In genomic region chr1:171477123-171477522, GRCm38 (mm10) we compare ENCODE assay signal across 31 mouse cellular contexts. TPM values are rescaled to one million over a fixed set of nuclear protein-coding genes. Genes with fewer than 3 reads are reported as not detected.
A peak's percentile ranks its signal among the peaks of the same experiment; 100 is the strongest.
DNase-seq lines count a peak whose midpoint lies in the region; ATAC-seq and TF ChIP-seq lines count a peak whose summit lies in the region.
"Had no signal": no experiment of that assay in that cellular context is flagged by ENCODE, and none has a peak within 500 bp of the region (broad histone marks: within the 10 kb centered on the region; RNA-seq: fewer than 3 reads in every experiment).

No protein-coding gene starts in this region.

- H3K9ac ChIP-seq in lung, embryonic 16.5 days (ENCODE audit: low read length), result no peak overlapping the region
- H3K9ac ChIP-seq in ES-E14 (ENCODE audit: insufficient read depth, low read depth, low read length, poor library complexity, severe bottlenecking), result no peak overlapping the region
- H3K9ac ChIP-seq in embryonic facial prominence, embryonic 15.5 days, result no peak overlapping the region
- H3K9ac ChIP-seq: forebrain, embryonic 15.5 days; limb, embryonic 13.5 days; neural tube, embryonic 15.5 days had no signal

- in situ Hi-C loops in ES-E14 (cut with MboI; ENCODE audit: low sequenced_read_pairs in 2 of 2, unreplicated experiment in 2 of 2), result no loop called here

- no peak overlapping the region for H3K4me3 ChIP-seq in lung, embryonic 16.5 days (ENCODE audit: low read length)
- no peak overlapping the region for H3K4me3 ChIP-seq in lung, adult 2 months (replicated peaks; ENCODE audit: extremely low read depth, low read depth, low read length)
- no peak overlapping the region for H3K4me3 ChIP-seq in ES-E14 (ENCODE audit: insufficient read depth in 1 of 2, low read depth in 1 of 2, low read length in 2 of 2, poor library complexity in 1 of 2, severe bottlenecking in 1 of 2)
- H3K4me3 ChIP-seq in embryonic facial prominence, embryonic 15.5 days (replicated peaks), result no peak overlapping the region
- H3K4me3 ChIP-seq: forebrain, embryonic 15.5 days; neural tube, embryonic 15.5 days had no signal

- H3K27ac ChIP-seq in lung, embryonic 16.5 days (ENCODE audit: low read length), result peak overlapping the region; percentile 88; the same call in 1 of the 2 replicates
- peak overlapping the region; percentile 94 for H3K27ac ChIP-seq in ES-E14 (ENCODE audit: insufficient read depth, low read depth, low read length, poor library complexity, severe bottlenecking)
- H3K27ac ChIP-seq in embryonic facial prominence, embryonic 15.5 days (replicated peaks), result peak overlapping the region; percentile 89
- H3K27ac ChIP-seq: forebrain, embryonic 15.5 days; hindbrain, postnatal 0 days; limb, embryonic 13.5 days; liver, embryonic 13.5 days; neural tube, embryonic 15.5 days had no signal

- H3K4me2 ChIP-seq in lung, embryonic 16.5 days (ENCODE audit: low read depth, low read length), result no peak overlapping the region
- H3K4me2 ChIP-seq in embryonic facial prominence, embryonic 15.5 days (replicated peaks), result no peak overlapping the region

- no peak for TF ChIP-seq POLR2A in lung, adult 2 months (IDR thresholded peaks at IDR 0.05; ENCODE audit: borderline replicate concordance, extremely low read depth, low read depth, low read length)

- ATAC-seq in lung, embryonic 16.5 days (ENCODE audit: low read depth), result no peak
- ATAC-seq in embryonic facial prominence, embryonic 15.5 days (ENCODE audit: insufficient number of reproducible peaks, low FRiP score, low TSS enrichment, low read depth), result no peak
- ATAC-seq in megakaryocyte progenitor cell, adult 5-6 weeks (replicated peaks; ENCODE audit: poor library complexity), result no peak

- 51% methylated on average over 8 of the region's 8 CpGs for WGBS in lung, embryonic 16.5 days
- WGBS in lung, adult 2 months, result 39% methylated on average over 8 of the region's 8 CpGs
- WGBS in embryonic facial prominence, embryonic 15.5 days, result 69% methylated on average over 8 of the region's 8 CpGs

- peaks cover 6% of the 10 kb centered on the region; the same call in 1 of the 2 replicates for H3K4me1 ChIP-seq in lung, embryonic 16.5 days (replicated peaks; ENCODE audit: control insufficient read depth, insufficient read depth, low read length)
- no peaks in the 10 kb centered on the region for H3K4me1 ChIP-seq in lung, adult 2 months (ENCODE audit: control insufficient read depth, insufficient read depth, low read length)
- H3K4me1 ChIP-seq in ES-E14 (ENCODE audit: control insufficient read depth in 2 of 2, insufficient read depth in 2 of 2, low read length in 2 of 2, poor library complexity in 1 of 2), result peaks cover 0 to 6% of the 10 kb centered on the region in 2 experiments; a peak in 2 of 4 replicates
- H3K4me1 ChIP-seq in embryonic facial prominence, embryonic 15.5 days, result no peaks in the 10 kb centered on the region
- H3K4me1 ChIP-seq: forebrain, embryonic 15.5 days; limb, embryonic 13.5 days; neural tube, embryonic 15.5 days had no signal

- H3K36me3 ChIP-seq in lung, embryonic 16.5 days (ENCODE audit: control insufficient read depth, insufficient read depth, low read length), result no peaks in the 10 kb centered on the region
- no peaks in the 10 kb centered on the region for H3K36me3 ChIP-seq in ES-E14 (ENCODE audit: control insufficient read depth, insufficient read depth, low read length, poor library complexity, severe bottlenecking)
- no peaks in the 10 kb centered on the region for H3K36me3 ChIP-seq in embryonic facial prominence, embryonic 15.5 days
- H3K36me3 ChIP-seq: forebrain, embryonic 15.5 days; limb, embryonic 13.5 days; liver, embryonic 13.5 days; neural tube, embryonic 15.5 days had no signal

- H3K27me3 ChIP-seq in lung, embryonic 16.5 days (ENCODE audit: control insufficient read depth, insufficient read depth, low read depth, low read length), result no peaks in the 10 kb centered on the region
- H3K27me3 ChIP-seq in embryonic facial prominence, embryonic 15.5 days, result no peaks in the 10 kb centered on the region
- H3K27me3 ChIP-seq: forebrain, embryonic 15.5 days; limb, embryonic 13.5 days; liver, embryonic 13.5 days; neural tube, embryonic 15.5 days had no signal

- H3K9me3 ChIP-seq in lung, embryonic 16.5 days (ENCODE audit: control insufficient read depth, low read length), result no peaks in the 10 kb centered on the region
- no peaks in the 10 kb centered on the region for H3K9me3 ChIP-seq in ES-E14 (ENCODE audit: control insufficient read depth, insufficient read depth, low read depth, low read length)
- H3K9me3 ChIP-seq in embryonic facial prominence, embryonic 15.5 days (replicated peaks), result peaks cover 5% of the 10 kb centered on the region; the same call in 1 of the 2 replicates
- H3K9me3 ChIP-seq: forebrain, embryonic 15.5 days had no signal

- DNase-seq in lung, adult 2 months, result no peak
- DNase-seq in ES-E14 (ENCODE audit: low read depth, low spot score), result no peak
- DNase-seq in heart, postnatal 4 days, result no peak
- no peak for DNase-seq in spleen, postnatal 36 days (ENCODE audit: low spot score in 2 of 2)
- DNase-seq: adrenal gland, adult 2 months; cerebellum, adult 11 months; cerebellum, adult 9-11 months; gastrocnemius, postnatal 10 days; kidney, postnatal 25 days; liver, embryonic 13.5 days; lung, postnatal 14 days; right cerebral cortex, adult 18-20 months; right cerebral cortex, postnatal 4 days; thymus, postnatal 14 days had no signal

- no peak for TF ChIP-seq CTCF in lung, adult 2 months (IDR thresholded peaks at IDR 0.05; ENCODE audit: insufficient read depth, low read length)

TF ChIP-seq in ES-E14, 5 proteins besides CTCF, POLR2A, EP300 and RAD21:
- TF ChIP-seq ZC3H11A (IDR thresholded peaks at IDR 0.05; ENCODE audit: borderline replicate concordance, low read depth, low read length), result no peak
- no peak for TF ChIP-seq HCFC1 (IDR thresholded peaks at IDR 0.05; ENCODE audit: borderline replicate concordance, insufficient read depth, low read length)
- no peak for TF ChIP-seq ZNF384 (IDR thresholded peaks at IDR 0.05; ENCODE audit: low read depth, low read length)
- no peak for TF ChIP-seq MAFK (IDR thresholded peaks at IDR 0.05; ENCODE audit: insufficient read depth, low read depth, low read length)
- TF ChIP-seq CHD2 (IDR thresholded peaks at IDR 0.05; ENCODE audit: low read depth, low read length), result no peak

RNA-seq across cellular contexts. Expression of gene Alyref2, which starts 26.2 kb away (rescaled TPM):
- 11.8 and 13.6 TPM in 2 replicates for polyA plus RNA-seq in lung, embryonic 16.5 days (2015; fragmentation: Nextera tagmentation; extraction: Ambion mirVana)
- 2.8 and 3.3 TPM in 2 replicates for polyA plus RNA-seq in lung, adult 2 months (2012; rRNA removed)
- 3.2 and 4.0 TPM in 2 replicates for total RNA-seq in ES-E14 (2012; rRNA removed)
- polyA plus RNA-seq in embryonic facial prominence, embryonic 15.5 days (2015; fragmentation: Nextera tagmentation; extraction: Ambion mirVana), result 16.7 and 16.8 TPM in 2 replicates
- 5.1 and 5.8 TPM in 2 replicates for total RNA-seq in megakaryocyte progenitor cell, adult 5-6 weeks (2015)
- total RNA-seq in megakaryocyte progenitor cell, adult 5-6 weeks (2017), result 9.1 and 10.8 TPM in 2 replicates
- 1 to 10 TPM; 4.3 to 4.9 TPM for total RNA-seq in heart, postnatal 4 days (2021)

RNA-seq across cellular contexts. Expression of gene F11r, which starts 39.8 kb away (rescaled TPM):
- 134 and 145 TPM in 2 replicates for polyA plus RNA-seq in lung, embryonic 16.5 days (2015; fragmentation: Nextera tagmentation; extraction: Ambion mirVana)
- polyA plus RNA-seq in lung, adult 2 months (2012; rRNA removed), result 108 and 149 TPM in 2 replicates
- 74.9 and 132 TPM in 2 replicates for total RNA-seq in ES-E14 (2012; rRNA removed)
- 66.5 and 73.3 TPM in 2 replicates for polyA plus RNA-seq in embryonic facial prominence, embryonic 15.5 days (2015; fragmentation: Nextera tagmentation; extraction: Ambion mirVana)
- 0.15 and 0.44 TPM in 2 replicates for total RNA-seq in megakaryocyte progenitor cell, adult 5-6 weeks (2015)
- total RNA-seq in megakaryocyte progenitor cell, adult 5-6 weeks (2017), result 0.68 TPM in 1 of 2 replicates, not detected in the other
- 10 to 100 TPM; 57.1 to 58.1 TPM for total RNA-seq in heart, postnatal 4 days (2021)
- total RNA-seq: granulocyte monocyte progenitor cell, adult 5-6 weeks had no signal

RNA-seq across cellular contexts. Expression of gene Itln1, which starts 58.0 kb away (rescaled TPM):
- polyA plus RNA-seq in lung, embryonic 16.5 days (2015; fragmentation: Nextera tagmentation; extraction: Ambion mirVana), result not detected in 2 replicates
- polyA plus RNA-seq in lung, adult 2 months (2012; rRNA removed), result 0.64 TPM in 1 of 2 replicates, not detected in the other
- total RNA-seq in ES-E14 (2012; rRNA removed), result not detected in 2 replicates
- 0.44 and 0.60 TPM in 2 replicates for polyA plus RNA-seq in embryonic facial prominence, embryonic 15.5 days (2015; fragmentation: Nextera tagmentation; extraction: Ambion mirVana)
- not detected in 2 replicates for total RNA-seq in megakaryocyte progenitor cell, adult 5-6 weeks (2015)
- total RNA-seq in megakaryocyte progenitor cell, adult 5-6 weeks (2017), result not detected in 2 replicates
- total RNA-seq in heart, postnatal 4 days (2021), result not detected
- total RNA-seq: adrenal gland, adult 2 months; adrenal gland, postnatal 4 days; common myeloid progenitor, adult 5-6 weeks; gastrocnemius, postnatal 10 days; granulocyte monocyte progenitor cell, adult 5-6 weeks; hindbrain, postnatal 0 days; layer of hippocampus, adult 8-10 months; left cerebral cortex, postnatal 14 days; midbrain, postnatal 0 days had no signal
- polyA plus RNA-seq: adrenal gland, adult 2 months; forebrain, embryonic 15.5 days; heart, embryonic 11.5 days; heart, postnatal 0 days; hindbrain, embryonic 11.5 days; hindbrain, postnatal 0 days; kidney, embryonic 14.5 days; limb, embryonic 13.5 days; liver, embryonic 13.5 days; midbrain, postnatal 0 days; neural tube, embryonic 15.5 days had no signal

RNA-seq across cellular contexts. Expression of gene Tstd1, which starts 58.5 kb away (rescaled TPM):
- polyA plus RNA-seq in lung, embryonic 16.5 days (2015; fragmentation: Nextera tagmentation; extraction: Ambion mirVana), result 5.9 and 8.4 TPM in 2 replicates
- polyA plus RNA-seq in lung, adult 2 months (2012; rRNA removed), result 8.9 and 16.2 TPM in 2 replicates
- total RNA-seq in ES-E14 (2012; rRNA removed), result 6.2 and 11.2 TPM in 2 replicates
- polyA plus RNA-seq in embryonic facial prominence, embryonic 15.5 days (2015; fragmentation: Nextera tagmentation; extraction: Ambion mirVana), result 8.1 and 11.8 TPM in 2 replicates
- total RNA-seq in megakaryocyte progenitor cell, adult 5-6 weeks (2015), result 0.42 and 0.67 TPM in 2 replicates
- total RNA-seq in megakaryocyte progenitor cell, adult 5-6 weeks (2017), result 1.9 and 3.8 TPM in 2 replicates
- 1 to 10 TPM; 1.1 to 1.7 TPM for total RNA-seq in heart, postnatal 4 days (2021)
- total RNA-seq: hindbrain, postnatal 0 days; midbrain, postnatal 0 days had no signal

Comparison
In these comparisons a context has a peak if more than half of its experiments do, and no peak if none do; other contexts are left out.
1. RNA of gene F11r, which starts 39.8 kb away (total RNA-seq): 74.9 to 132 TPM in ES-E14 and 57.1 to 58.1 TPM in heart, postnatal 4 days; 0.15 to 0.68 TPM in megakaryocyte progenitor cell, adult 5-6 weeks; every median in the first group is over 10 times any median in the second.
2. Peak in every context shown above with its lines, with median percentiles within 50 percentile points of each other: H3K27ac ChIP-seq.